Mouse (Mus musculus) heart, postnatal 25 days (tissue): Measurements from ENCODE around the gene Hist1h2af. TPM values are rescaled to one million over a fixed set of nuclear protein-coding genes. Genes with fewer than 3 reads are reported as not detected.
A peak's percentile ranks its signal among the peaks of the same experiment; 100 is the strongest.
"Not testable (repeated sequence)": the region's sequence is repeated elsewhere in the genome, so short reads cannot be mapped to it uniquely, and the experiment has no call there.

Source experiments
- DNase-seq: peaks from one replicate; pipeline ENCODE4 v3.0.0; 2022; ENCODE audit warnings: low spot score
- intact Hi-C: fragments of 180-260 bp; cut with DNase I; formaldehyde crosslinking; loops from one replicate; pipeline ENCODE4 v1.15.1; 2025
- total RNA-seq, 2 experiments: library from RNA; stranded (reverse); gene quantifications; 2 replicates each; pipeline ENCODE4 v1.2.3; 2021

The Hist1h2af gene
- total RNA-seq, result 10 to 100 TPM; 13.7 to 25.9 TPM

DNA sequence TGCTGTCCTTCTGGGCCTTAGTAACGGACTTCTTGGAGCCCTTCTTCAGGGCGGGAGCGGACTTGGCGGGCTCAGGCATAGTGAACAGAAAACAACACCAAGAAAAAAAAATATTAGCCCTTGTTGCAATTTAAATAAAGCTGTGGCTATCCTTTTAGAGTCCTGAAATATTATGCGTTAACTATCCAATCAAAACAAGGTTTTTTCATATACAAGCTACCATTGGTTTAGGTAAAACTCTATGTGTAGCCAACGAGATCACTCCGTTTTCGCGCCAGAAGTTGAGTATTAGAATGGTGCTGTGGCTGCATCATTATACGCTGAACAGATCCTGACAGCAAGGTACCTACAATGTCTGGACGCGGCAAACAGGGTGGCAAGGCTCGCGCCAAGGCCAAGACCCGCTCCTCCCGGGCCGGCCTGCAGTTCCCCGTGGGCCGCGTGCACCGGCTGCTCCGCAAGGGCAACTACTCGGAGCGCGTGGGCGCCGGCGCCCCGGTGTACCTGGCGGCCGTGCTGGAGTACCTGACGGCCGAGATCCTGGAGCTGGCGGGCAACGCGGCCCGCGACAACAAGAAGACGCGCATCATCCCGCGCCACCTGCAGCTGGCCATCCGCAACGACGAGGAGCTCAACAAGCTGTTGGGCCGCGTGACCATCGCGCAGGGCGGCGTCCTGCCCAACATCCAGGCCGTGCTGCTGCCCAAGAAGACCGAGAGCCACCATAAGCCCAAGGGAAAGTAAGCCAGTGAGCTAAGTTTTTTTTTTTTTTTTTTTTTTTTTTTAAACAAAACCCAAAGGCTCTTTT is at the start of gene Hist1h2af:
Gene Hist1h2af, plus strand, starts transcription at position 347 of the 808 bp plus-strand sequence.
- intact Hi-C loops, result loop anchor here (5.0 kb wide), 3 partner anchors 49 to 1821 kb away; partner anchors contain the start of gene Hist1h4d
- not testable (repeated sequence) for DNase-seq

DNA sequence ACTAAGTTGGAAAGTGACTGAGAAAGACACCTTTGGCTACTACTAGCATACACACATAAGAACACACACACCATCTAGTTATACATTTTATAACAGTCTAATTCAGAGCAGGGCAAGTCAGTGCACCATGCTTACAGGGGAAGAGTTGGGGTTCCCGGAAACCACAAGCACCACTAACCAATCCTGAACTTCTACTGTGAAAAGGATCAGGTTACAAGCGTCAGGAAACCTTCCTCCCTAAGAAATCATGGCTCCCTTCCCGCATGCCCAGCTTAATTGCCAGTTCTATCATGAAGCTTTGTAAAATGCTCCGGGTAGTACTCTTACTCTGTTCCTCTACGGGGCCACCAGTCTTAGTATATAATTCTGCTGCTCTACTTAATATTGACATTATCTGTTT is 48.4 kb upstream of the Hist1h2af start:
- intact Hi-C loops, result no loop called here
- no peak for DNase-seq

DNA sequence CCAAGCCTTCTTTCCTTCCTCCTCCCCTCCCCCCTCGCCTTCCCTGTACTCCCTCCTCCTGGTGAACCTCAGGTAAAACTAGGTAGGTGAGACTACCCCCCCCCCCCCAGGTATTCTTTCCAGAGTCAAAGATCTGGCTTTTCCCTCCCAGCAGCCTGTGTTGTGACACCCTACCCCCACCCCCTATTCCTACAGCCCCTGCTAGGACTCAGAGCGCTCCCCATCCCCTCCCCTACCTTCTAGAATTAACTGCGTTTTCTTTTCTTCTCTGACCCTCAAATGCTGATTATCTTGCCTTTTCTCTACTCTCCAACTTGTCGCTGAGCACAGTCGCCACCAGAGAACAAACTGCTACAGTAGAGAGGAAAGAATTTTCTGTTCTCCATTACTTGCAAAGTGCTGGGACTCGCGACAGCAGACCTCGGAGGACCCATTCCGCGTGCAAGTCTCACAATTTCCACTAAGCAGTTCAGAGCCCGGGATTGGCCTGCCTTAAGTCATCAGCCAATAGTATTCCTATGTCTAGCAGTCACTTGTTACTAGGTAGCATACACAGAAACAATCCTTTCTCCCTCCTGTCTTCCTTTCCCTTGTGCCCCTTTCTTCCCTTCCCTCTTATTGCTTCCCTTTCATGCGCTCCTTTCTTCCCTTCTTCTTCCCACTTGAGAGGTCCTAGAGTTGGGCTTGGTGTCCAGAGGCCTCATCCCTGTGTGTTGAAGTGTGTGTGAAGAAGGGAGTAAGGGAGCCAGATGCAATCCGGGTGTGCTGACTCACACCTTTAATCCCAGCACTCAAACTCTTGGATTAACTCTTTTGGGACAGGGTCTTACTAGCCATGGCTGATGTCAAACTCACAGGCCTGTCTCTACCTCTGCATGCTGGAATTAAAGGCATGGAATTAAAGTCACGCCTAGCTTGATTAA is 45.0 kb upstream of the Hist1h2af start, which contains the start of gene Btn2a2:
Gene Btn2a2, minus strand, starts transcription at position 458 of the 923 bp plus-strand sequence.
- intact Hi-C loops, result no loop called here
- peak; percentile 29 for DNase-seq

- intact Hi-C loops, result no loop called here
- DNase-seq, result no peak
Measured at GRCm38 (mm10) chr13:23490863-23491262, 42.8 kb upstream of the Hist1h2af start.

- DNase-seq, result no peak
- intact Hi-C loops, result no loop called here
Measured at GRCm38 (mm10) chr13:23491263-23491662, 42.4 kb upstream of the Hist1h2af start.

DNA sequence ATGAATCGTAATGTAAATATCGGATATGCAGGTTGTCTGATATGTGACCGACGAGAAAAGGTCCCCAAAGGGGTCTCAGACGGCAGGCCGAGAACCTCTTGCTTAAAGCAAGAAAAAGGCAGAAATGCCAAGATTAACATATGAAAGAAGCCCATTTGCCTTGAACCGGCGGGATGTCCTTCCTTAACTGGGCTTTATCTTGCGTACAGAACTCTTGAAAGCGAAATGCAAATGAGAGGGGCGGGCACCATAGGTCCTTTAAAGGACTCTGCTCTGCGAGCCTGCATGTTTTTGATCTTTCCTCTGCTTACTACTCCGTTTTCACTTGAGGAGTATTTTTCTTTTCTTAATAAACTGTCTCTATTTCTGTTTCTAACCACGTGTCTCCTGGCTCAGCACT is 41.7 kb upstream of the Hist1h2af start:
- no peak for DNase-seq
- intact Hi-C loops, result no loop called here

DNA sequence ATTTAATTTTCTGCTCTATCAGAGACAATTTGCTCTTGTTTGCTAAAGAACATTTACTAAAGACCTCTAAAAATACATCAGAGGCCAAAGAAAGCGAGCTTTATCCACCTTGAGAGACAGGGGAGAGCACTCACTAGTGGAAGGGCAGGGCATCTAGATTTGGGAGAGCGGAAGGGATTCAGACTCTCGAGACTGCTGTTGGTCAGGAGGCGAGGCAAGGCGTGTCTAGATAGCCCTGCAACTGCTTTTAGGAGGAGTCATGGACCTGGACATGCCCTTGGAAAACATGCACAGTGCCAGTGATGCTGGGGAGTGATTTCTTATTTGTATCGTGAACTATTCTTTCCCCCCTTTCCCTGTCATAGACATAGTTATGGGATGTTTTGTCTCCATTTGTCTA is 38.2 kb upstream of the Hist1h2af start:
- intact Hi-C loops, result no loop called here
- DNase-seq, result no peak

GRCm38 (mm10) chr13:23497656-23498321 is 35.9 kb upstream of the Hist1h2af start:
- no peak for DNase-seq
- intact Hi-C loops, result no loop called here

GRCm38 (mm10) chr13:23498653-23499052 is 35.1 kb upstream of the Hist1h2af start:
- intact Hi-C loops, result no loop called here
- DNase-seq, result no peak

GRCm38 (mm10) chr13:23499943-23500342 is 33.8 kb upstream of the Hist1h2af start:
- intact Hi-C loops, result no loop called here
- DNase-seq, result no peak

GRCm38 (mm10) chr13:23500424-23501200 is 33.1 kb upstream of the Hist1h2af start:
- intact Hi-C loops, result no loop called here
- no peak for DNase-seq

GRCm38 (mm10) chr13:23501511-23501910 is 32.2 kb upstream of the Hist1h2af start:
- no peak for DNase-seq
- intact Hi-C loops, result no loop called here

DNA sequence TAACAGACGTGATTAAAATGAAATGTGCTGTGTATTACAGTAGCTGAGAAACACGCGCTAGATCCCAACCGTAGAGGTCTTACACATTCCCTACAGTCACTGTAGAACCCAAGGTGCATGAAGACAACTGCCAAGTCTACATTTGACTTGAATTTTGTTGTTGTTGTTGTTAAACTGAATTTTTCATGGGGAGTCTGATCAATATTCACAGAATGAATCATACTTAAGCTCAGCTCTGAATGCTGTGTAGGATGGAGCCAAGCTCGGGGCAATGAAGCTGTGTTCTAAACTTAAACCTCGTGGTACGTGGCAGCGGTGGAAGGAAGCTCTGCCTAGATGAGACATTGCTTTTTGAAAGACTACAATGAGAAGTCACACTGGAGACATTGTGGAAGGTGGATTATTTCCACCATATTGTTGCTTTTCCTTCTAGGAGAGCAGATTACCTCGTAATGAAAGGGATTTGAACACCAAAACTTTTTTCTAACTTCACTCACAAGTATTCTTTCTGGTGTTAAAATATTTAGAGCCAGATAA is 31.6 kb upstream of the Hist1h2af start:
- DNase-seq, result no peak
- intact Hi-C loops, result no loop called here

GRCm38 (mm10) chr13:23502916-23503315 is 30.8 kb upstream of the Hist1h2af start:
- DNase-seq, result no peak
- intact Hi-C loops, result no loop called here

DNA sequence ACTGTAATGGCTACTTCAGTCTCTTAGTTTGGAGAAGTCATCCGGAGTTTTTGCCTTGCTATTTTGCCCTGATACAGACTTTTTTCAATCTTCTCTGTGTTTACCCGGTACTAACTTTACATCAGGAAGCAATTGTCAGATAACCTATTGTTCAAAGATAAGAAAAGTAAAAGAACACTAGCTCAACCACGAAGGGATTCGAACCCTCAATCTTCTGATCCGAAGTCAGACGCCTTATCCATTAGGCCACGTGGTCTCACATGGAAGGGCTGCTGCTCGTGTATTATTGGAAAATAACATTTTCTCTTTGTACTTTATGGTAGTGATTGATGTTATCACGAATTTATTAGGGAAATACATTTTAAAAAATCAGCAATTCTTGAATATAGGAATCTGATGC is 29.9 kb upstream of the Hist1h2af start:
- no peak for DNase-seq
- intact Hi-C loops, result no loop called here

DNA sequence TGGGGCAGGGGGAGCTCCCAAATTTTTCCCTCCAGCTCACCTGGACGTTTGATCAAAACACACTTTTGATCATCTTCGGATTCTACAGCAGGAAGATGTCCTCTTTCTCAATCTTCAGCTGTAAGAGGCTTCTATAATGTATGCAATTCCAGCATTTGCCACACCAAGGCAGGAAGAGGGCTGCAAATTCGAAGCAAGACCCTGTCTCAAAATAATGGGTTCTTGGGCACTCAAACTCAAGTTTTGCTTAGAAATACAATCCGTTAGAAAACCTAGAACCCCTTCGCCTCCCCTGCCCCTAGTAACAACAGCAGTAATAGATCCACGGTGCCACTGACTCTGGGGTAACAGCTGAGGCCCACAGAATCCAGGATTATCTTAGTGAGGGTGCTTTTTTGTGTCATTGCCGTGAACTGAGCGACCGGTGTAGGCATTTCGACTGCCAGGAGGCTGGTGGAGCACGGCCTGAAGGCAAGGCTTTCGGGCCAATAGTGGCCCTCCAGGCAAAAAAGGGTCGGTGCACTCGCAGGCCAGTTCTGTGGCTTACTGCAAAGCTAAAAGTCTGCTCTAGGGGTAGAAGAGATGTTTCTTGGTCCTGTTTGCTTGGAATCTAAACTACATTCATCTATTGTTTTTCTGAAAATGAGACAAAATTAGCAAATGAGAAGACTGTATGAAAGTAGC is 27.9 kb upstream of the Hist1h2af start:
- no peak for DNase-seq
- intact Hi-C loops, result no loop called here

GRCm38 (mm10) chr13:23506351-23506750 is 27.4 kb upstream of the Hist1h2af start:
- DNase-seq, result no peak
- intact Hi-C loops, result no loop called here

DNA sequence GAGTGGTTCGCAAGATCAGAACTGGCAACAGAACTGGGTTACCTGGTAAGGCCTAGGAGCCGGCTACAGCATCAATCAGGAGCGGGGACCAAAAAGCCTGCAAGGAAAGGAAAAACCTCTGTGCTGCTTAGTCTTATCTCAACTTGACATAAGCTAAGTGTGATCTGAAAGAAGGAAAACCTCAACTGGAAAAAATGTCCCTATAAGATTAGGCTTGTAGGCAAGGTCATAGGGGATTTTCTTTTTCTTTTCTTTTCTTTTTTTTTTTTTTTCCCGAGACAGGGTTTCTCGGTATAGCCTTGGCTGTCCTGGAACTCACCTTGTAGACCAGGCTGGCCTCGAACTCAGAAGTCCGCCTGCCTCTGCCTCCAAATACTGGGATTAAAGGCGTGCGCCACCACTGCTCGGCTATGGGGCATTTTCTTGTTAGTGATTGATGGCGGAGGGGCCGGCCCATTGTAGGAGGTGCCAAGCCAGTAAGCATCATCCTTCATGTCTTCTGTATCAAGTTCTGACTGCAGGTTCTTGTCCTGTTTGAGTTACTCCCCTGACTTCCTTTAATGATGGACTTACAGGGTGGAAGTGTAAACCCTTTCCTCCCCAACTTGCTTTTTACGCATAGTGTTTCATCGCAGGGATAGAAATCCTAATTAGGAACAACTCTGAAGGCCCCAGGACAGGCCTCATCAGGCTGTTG is 26.7 kb upstream of the Hist1h2af start:
- intact Hi-C loops, result no loop called here
- DNase-seq, result no peak
